Mouse (Mus musculus) R1 (cell line): ENCODE measurements around the gene Wdr72.

Experiments used
- DNase-seq: peaks from one replicate; pipeline ENCODE4 v3.0.0-alpha.2; 2018; ENCODE audit warnings: low read depth, low spot score

Gene Wdr72

DNA sequence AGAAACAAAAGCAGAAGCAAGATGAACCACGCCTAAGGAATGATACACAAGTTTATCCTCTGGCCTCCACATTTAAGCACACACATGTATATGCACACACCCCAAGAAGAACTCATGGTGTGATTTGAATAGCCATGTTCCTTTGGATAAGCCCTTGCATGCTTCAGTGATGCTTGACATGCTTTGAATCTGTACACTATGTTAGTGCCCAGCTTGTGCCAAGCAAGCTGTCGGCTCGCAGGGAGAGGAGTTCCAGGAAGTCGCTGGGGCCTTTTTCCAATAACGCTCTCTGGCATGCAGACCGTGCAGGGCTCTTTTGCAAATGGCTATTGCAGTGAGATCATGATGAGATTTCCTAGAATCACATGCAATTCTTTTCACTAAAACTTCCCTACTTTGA, 118.1 kb downstream of the Wdr72 start:
- no peak for DNase-seq

DNA sequence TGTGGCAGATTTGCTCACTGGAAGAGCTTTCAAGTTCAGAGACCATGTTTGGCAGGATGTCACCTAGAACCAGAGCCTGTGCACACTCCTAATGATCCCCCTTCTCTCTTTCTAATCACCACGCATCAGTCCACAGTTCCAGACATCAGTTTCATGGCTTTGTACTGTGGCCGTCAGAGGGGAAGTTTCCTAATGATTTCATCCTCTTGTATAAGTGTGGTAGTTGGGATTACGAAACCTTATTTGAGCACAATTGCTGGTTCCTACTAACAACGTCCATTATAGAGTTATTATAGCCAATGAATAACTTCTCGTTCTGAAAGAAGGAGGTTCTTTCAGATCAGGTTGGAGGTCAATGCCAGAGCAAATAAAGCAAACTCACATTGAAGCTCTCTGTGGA, 131.1 kb downstream of the Wdr72 start:
- no peak for DNase-seq

- DNase-seq: no peak
Measured at GRCm38 (mm10) chr9:74248084-74248483, 137.9 kb downstream of the Wdr72 start.

DNA sequence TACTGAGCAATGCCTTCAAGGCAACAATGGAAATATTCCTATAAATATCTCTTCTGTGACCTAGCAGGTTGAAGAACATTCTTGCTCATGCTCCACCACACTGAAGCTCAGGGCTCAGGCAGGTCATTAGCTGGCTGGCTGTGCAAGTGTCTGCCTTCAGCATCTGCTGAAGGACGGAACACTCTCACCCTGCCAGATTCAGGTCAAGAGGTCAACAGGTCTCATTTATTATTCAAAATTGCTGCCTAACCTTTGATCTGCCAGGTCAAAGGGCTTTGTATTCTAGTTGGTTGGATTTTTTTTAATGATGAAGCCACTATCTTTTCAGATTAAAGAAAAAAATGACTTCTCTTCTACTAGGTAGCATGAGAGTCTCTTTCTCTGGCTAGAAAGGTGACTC, 139.3 kb downstream of the Wdr72 start:
- DNase-seq: no peak

GRCm38 (mm10) chr9:74250522-74250921, 140.4 kb downstream of the Wdr72 start:
- no peak for DNase-seq

DNA sequence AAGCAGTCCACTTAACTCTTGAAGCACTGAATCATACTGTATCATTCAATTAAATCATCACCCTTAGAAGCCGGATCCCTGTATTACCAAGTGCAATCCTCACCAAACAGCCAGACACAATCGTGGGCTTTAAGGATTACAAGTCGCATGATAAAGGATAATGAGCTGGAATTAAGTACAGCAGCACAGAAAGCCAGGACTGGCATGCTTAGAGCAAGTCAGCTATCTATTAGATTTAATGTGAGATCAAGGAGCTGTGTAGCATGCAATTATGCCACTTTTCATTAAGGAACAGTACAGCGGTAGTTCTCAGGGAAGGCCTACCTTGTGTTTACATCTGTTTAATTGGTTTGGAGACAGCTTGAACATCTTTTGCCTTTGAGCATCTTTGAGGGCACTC, 148.2 kb downstream of the Wdr72 start:
- DNase-seq: no peak

- DNase-seq: no peak
Measured at GRCm38 (mm10) chr9:74277752-74278385, 167.7 kb downstream of the Wdr72 start.

DNA sequence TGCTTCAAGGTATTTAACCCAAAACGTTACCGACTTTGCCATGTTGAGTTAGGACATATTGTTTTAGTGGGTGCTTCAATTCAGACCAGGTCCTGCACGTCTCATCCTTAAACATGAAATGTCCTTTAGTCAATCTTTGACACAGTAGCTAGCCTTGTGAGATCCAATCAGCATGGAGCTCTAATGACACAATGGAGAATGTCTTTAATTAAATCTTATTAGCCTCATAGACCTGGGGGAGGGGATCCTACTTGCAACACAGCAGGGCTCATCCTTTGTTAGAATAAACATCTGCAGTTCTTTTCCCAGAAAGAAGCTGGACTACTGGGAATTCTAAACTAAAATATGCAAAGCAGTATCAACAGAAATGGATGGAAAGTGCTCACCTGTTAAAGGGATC, 171.9 kb downstream of the Wdr72 start:
- no peak for DNase-seq

DNA sequence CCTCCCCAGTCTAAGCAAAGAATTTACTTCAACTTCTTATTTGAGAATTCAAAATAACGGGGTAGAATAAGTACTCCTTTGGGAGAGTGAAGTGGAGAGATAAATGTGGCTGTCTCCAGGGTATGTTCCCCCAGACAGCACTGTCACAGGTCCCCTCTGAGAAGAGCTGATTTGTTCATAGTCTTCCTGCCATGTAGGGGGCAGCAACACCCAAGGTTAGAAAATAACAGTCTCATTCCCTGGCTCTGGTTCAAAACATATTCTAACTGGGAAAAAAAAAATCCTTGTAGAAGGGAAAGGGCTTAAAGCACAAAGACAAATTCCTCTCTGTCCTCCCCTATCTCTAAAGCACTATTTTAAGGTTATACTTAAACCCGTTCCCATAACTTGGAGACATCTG, 176.1 kb downstream of the Wdr72 start:
- DNase-seq: no peak

DNA sequence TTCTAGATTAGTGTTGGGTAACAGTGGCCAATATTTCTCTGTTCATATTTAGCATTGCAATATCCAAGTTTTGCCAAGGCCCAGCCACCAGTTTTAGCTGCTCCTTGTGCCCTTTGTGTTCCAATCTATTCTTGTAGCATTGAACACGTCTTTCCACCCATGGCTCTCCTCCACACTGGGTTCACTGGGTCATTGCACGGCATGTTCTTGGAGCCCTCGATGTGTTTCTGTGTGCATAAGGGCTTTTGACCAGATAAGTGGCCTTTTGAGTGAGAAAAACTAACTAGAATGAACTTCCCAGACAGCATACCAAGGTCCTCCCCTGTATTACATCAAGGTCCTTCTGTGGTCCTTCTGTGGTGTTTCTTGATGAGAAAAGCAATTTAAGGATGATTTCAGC, 184.3 kb downstream of the Wdr72 start:
- no peak for DNase-seq

- DNase-seq: no peak
Measured at GRCm38 (mm10) chr9:74318771-74319170, 208.6 kb downstream of the Wdr72 start.

GRCm38 (mm10) chr9:74324089-74324924, 214.2 kb downstream of the Wdr72 start:
- no peak for DNase-seq

- DNase-seq: no peak
Measured at GRCm38 (mm10) chr9:74324925-74325295, 214.8 kb downstream of the Wdr72 start.

- no peak for DNase-seq
Measured at GRCm38 (mm10) chr9:74325981-74326380, 215.8 kb downstream of the Wdr72 start.

- no peak for DNase-seq
Measured at GRCm38 (mm10) chr9:74328821-74329220, 218.7 kb downstream of the Wdr72 start.

DNA sequence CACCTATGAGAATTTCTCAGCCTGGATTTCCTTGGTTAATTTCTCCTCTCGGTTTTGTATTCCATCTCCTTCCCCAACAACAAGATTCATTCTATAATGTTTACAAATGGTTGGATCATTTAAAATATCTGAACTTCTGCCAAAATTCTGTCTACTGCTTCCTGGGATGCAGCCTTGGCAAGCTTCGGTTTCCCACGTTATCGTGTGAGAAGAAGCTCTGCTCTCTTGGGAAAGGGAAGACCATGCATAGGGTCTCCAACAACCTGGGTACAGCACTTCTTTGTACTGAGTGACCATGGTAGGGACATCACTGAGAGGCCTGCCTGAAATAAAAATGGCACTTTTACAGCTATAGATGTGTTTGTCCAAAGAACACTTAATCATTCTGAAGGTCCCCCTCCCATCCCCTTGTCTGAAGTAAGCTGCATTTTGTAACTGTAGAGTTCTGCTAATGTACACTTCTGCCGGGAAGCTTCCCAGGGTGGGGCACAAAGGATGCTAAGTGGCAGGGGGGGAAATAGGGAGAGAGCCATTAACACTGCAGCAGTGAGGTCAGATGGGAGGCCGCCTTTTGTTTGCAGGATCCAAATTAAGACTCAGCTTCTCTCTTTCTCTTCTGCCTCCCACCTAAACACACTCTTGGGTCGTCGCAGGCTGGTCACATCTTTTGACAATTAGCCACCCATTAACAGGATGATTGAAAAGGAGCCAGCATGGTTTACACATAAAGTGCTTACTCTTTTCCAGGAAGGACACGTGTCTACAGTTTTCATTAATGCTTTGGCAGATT, 220.7 kb downstream of the Wdr72 start:
- DNase-seq: peak; percentile 23

- DNase-seq: no peak
Measured at GRCm38 (mm10) chr9:74332321-74332720, 222.2 kb downstream of the Wdr72 start.
